Mouse (Mus musculus) pancreas, adult 10 weeks (tissue): ENCODE measurements around the gene Actl6b. TPM values are rescaled to one million over a fixed set of nuclear protein-coding genes. Genes with fewer than 3 reads are reported as not detected.

ENCODE experiments used
- polyA plus RNA-seq: library from polyadenylated mRNA; stranded (reverse); fragments of 350-450 nt; fragmentation: Illumina TruSeq; extraction: RNeasy Lipid Tissue Mini Kit (QIAGEN cat#74804); gene quantifications from one replicate; pipeline ENCODE4 v1.2.3, GENCODE M21; 2015; ENCODE audit warnings: low read depth, low replicate concordance; ENCODE audit not compliant: insufficient read depth

Gene Actl6b
- 3.0 TPM for polyA plus RNA-seq

GRCm38 (mm10) chr5:137553411-137553837, at the start of gene Actl6b:
Gene Actl6b, plus strand, starts transcription at chr5:137553517.

GRCm38 (mm10) chr5:137518436-137518835, 34.9 kb upstream of the Actl6b start, which contains the start of gene Gigyf1:
Gene Gigyf1, plus strand, starts transcription at chr5:137518548.

DNA sequence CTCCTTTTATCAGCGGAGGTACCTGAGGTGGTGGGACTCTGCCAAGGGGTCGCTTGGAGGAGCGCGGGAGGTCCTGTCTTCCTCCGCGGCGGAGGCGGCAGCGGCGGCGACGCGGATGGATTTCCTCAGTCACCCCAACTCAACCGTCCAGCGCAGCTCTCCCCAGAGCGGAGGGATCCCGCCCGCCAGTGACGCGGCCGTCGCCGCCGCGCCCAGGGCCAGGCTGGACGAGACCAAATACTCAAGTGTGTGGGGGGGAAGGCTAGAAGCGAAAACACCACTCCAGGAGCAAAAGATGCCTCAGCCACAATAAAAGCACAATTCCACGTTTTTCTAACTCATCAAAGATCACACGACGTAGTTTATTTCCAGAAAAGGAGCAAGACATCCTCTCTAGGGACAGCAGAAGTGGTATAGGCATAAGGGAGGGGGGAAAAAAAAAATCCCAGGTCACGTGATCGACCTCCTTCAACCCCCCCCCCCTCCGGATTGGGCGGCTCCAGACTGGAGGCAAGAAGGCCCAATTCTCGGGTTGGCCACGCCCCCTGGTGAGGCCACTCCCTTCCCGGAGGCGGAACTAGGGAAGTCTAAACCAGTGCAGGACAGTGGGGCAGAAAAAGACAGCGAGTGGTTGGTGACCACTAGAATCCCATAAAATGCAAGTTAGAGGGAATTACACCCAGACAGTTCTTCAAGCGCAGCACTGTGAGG, 20.0 kb upstream of the Actl6b start, which contains the start of the genes Epo and Gnb2:
Epo (minus strand) TSS at position 126 of the 711 bp plus-strand sequence.
Gnb2 (minus strand) TSS at position 394 of the 711 bp plus-strand sequence.

DNA sequence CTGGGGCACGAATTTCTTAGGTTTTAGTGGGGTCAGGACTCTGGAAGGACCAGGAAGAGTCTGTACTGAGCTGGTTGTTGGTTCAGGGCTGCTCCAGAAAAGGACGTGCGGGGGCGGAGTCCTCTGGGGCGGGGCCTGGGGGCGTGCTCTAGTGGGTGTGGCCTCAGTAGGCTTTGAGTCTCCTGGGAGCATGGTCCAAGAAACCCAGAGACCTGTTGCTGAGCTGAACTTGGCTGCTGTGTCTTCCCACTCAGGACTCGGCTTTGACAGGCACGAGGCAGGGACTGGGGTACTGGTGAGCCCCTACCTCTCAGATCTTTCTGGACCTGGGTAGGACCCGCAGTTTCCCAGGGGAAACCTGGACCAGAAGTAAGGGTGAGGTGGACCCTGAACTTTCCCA, 16.3 kb downstream of the Actl6b start, which contains the start of gene Tfr2:
Tfr2 (plus strand) TSS at position 176 of the 400 bp plus-strand sequence.

GRCm38 (mm10) chr5:137600619-137601364, 47.5 kb downstream of the Actl6b start, which contains the start of gene Mospd3:
Gene Mospd3, minus strand, starts transcription at chr5:137601058.

GRCm38 (mm10) chr5:137613550-137613949, 60.2 kb downstream of the Actl6b start, which contains the start of gene Pcolce:
Gene Pcolce, minus strand, starts transcription at chr5:137613784.

Other genes starting within 250 kb of the Actl6b start
- 77.8 TPM for gene Srrt, start 245.8 kb upstream of the Actl6b start, polyA plus RNA-seq
- 8.1 TPM for gene Trip6, start 239.1 kb upstream of the Actl6b start, polyA plus RNA-seq
- gene Slc12a9, start 219.9 kb upstream of the Actl6b start, polyA plus RNA-seq = 8.2 TPM
- 15.6 TPM for gene Ephb4, start 203.4 kb upstream of the Actl6b start, polyA plus RNA-seq
- gene Zan, start 76.5 kb upstream of the Actl6b start, polyA plus RNA-seq = 0.06 TPM
- gene Pop7, start 51.0 kb upstream of the Actl6b start, polyA plus RNA-seq = 3.0 TPM
- gene Gigyf1, start 35.0 kb upstream of the Actl6b start, polyA plus RNA-seq = 8.7 TPM
- gene Epo, start 20.3 kb upstream of the Actl6b start, polyA plus RNA-seq = not detected
- 138 TPM for gene Gnb2, start 20.0 kb upstream of the Actl6b start, polyA plus RNA-seq
- gene Tfr2, start 16.3 kb downstream of the Actl6b start, polyA plus RNA-seq = not detected
- gene Mospd3, start 47.5 kb downstream of the Actl6b start, polyA plus RNA-seq = 12.9 TPM
- 52.4 TPM for gene Pcolce, start 60.3 kb downstream of the Actl6b start, polyA plus RNA-seq
- gene Fbxo24, start 75.5 kb downstream of the Actl6b start, polyA plus RNA-seq = not detected
- gene Lrch4, start 75.6 kb downstream of the Actl6b start, polyA plus RNA-seq = 5.2 TPM
- gene Gm20605, start 75.7 kb downstream of the Actl6b start, polyA plus RNA-seq = 8.8 TPM
- 41.3 TPM for gene Sap25, start 87.8 kb downstream of the Actl6b start, polyA plus RNA-seq
- 0.57 TPM for gene Irs3, start 92.2 kb downstream of the Actl6b start, polyA plus RNA-seq
- 3.9 TPM for gene Agfg2, start 131.2 kb downstream of the Actl6b start, polyA plus RNA-seq
- gene Nyap1, start 188.1 kb downstream of the Actl6b start, polyA plus RNA-seq = 1.2 TPM
- gene Tsc22d4, start 192.2 kb downstream of the Actl6b start, polyA plus RNA-seq = 16.1 TPM
- 6.1 TPM for gene Ppp1r35, start 225.3 kb downstream of the Actl6b start, polyA plus RNA-seq
- gene Mepce, start 234.1 kb downstream of the Actl6b start, polyA plus RNA-seq = 15.2 TPM
- gene Zcwpw1, start 234.3 kb downstream of the Actl6b start, polyA plus RNA-seq = 1.2 TPM